Mouse (Mus musculus) megakaryocyte, embryonic 14.5 days (primary cell): ENCODE measurements around the gene Rubcnl.

Experiments used
- FLI1 ChIP-seq: IDR thresholded peaks from 2 replicates; pipeline ENCODE4 v1.6.1; 2012; ENCODE audit warnings: low read length, inconsistent platforms, mixed read lengths
- GATA1 ChIP-seq: IDR thresholded peaks from 3 replicates; pipeline ENCODE4 v1.6.1; 2012; ENCODE audit warnings: mixed read lengths, low read length, inconsistent platforms, borderline replicate concordance

DNA sequence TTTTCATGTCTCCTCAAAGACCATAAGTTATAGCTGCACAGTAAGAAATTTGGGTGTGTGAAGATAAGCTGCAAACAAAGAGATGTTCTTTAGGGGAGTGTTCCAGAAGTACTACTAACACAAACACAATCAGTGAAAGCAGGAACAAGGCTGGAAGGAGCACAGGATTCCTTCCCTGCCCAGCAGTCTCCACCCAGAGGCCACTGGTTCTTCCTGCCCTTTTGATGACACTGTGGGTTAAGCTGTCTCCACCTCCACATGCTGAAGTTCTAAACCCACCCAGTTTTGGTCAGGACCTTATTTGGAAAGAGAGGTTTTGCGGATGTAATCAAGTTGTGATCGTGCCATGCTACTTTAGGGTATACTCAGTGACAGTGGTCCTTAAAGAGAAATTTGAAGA, 18.8 kb upstream of the Rubcnl start:
- no peak for TF ChIP-seq FLI1
- TF ChIP-seq GATA1 = no peak
